Mouse (Mus musculus) megakaryocyte, adult 5-6 weeks (primary cell): ENCODE data around the gene Nos1ap. TPM values are rescaled to one million over a fixed set of nuclear protein-coding genes. Genes with fewer than 3 reads are reported as not detected.

ENCODE experiments used
- ATAC-seq: 2 replicates; pipeline ENCODE4 v1.8.0; 2016; ENCODE audit warnings: mild to moderate bottlenecking, inconsistent platforms; ENCODE audit not compliant: poor library complexity, severe bottlenecking
- total RNA-seq, 2 experiments: library from RNA; stranded (forward) in 1 of 2; stranded (reverse) in 1 of 2; fragments of 153-499, 151-499 nt in 1 of 2; fragments of 221-1000, 200-1000 nt in 1 of 2; gene quantifications; 2 replicates each; pipeline versions ENCODE4 v1.2.3 to v1.2.4; 2015 to 2017

The Nos1ap gene
- total RNA-seq, 2 experiments from 2014 or later = 3.0 to 11.6 TPM

DNA sequence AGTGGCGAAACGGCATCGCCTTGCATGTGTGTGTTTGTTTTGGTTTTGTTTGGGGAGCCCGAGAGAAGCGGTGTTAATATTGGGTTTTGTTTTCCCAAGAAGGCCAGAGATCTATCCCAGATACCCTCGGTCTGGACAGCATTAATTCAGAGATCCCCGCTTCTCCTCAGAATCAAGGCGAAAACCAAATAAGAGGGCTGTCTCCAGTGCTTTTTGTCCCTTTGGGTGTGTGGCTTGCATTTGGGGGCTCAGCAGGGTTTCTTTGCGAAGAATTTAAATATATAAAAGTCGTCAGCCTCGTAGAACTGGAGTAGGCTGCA, 340 bp upstream of the Nos1ap start:
- ATAC-seq = no peak

DNA sequence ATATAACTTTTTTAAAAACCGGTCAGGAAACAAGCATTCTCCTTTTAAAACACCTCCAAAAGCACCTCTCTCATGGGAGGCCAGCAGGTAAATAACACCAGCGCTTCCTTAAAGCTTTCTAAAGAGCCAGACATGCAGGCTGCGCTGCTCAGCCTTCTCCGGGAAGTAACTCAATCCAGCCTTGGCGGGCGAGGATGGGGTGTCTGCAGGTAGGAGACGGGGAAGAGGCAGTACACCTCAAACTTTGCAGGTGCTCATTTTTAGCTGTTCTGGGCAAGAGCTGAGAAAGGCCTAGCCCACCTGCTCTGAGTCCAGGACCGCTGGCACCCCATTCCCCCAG, 812 bp downstream of the Nos1ap start:
- ATAC-seq = 0 out of 2 replicates have a peak, but pooled peaks have one; percentile 17

DNA sequence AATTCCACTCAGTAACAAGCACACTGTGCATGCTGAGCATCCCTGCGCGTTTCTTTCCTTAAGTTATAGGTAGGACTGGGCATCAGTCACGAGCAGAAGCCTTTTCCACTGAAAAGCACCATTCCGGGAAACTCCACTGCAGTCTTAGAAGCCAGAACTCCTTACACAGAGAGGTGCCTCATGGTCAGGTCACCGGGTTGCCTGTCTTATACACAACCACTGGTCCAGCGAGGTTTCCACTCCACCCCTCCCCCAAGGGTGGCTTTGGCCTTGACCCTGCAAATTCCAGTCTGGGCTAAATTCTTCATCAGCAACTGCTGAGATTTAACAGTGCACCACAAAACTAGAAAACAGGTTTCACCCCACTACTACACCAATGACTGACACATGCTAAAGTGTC, 1.3 kb downstream of the Nos1ap start:
- no peak for ATAC-seq

DNA sequence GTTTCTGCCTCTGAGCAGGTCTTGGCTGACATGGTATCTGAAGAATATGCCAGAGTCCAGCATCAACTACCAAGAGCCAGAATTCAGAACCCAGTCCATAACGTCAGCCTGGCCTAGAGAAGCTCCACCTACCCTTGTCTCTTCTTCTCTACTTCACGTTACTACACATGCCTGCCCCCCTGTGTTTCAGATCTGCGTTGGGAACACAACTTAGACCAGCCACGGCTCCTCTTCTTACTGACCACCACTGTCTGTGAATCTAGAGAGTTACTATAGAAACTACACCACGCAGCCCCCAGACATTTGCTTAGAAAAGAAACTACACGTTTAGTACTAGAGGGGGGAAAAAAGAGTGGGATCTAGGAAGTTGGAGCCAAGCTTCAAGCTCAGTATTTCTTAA, 2.9 kb downstream of the Nos1ap start:
- no peak for ATAC-seq

DNA sequence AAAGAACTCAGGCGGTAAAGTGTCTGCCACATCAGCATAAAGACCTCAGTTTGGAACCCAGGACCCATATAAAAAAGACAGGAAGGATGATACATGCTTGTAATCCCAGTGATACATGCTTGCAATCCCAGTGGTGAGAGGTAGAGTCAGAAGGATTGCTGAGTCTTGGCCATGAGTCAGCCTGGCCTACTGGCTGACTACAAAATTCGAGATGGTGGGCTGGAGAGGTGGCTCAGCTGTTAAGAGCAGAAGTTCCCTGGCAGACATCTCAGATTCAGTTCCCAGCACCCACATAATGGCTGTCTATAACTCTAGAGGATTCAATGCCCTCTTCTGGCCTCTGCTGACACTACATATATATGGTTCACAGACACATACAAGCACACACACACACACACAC, 5.7 kb downstream of the Nos1ap start:
- no peak for ATAC-seq

DNA sequence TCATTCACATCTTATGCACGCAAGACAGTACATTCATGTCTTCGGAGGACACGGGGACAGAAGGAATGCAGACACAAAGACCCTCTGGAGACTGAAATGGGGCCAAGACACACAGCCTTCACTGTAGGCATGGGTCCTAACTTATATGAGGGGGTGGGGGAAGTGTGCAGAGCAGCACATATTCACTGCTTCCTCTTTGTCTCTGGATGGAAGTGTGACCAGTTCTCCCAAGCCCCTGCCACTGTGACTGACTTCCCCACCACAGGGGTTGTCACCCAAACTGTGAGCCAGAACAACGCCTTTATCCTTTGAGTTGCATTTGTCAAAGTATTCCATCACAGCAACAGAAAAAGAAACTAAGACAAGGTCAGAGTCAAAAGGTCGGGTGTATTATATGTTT, 7.3 kb downstream of the Nos1ap start:
- ATAC-seq = peak; percentile 96

DNA sequence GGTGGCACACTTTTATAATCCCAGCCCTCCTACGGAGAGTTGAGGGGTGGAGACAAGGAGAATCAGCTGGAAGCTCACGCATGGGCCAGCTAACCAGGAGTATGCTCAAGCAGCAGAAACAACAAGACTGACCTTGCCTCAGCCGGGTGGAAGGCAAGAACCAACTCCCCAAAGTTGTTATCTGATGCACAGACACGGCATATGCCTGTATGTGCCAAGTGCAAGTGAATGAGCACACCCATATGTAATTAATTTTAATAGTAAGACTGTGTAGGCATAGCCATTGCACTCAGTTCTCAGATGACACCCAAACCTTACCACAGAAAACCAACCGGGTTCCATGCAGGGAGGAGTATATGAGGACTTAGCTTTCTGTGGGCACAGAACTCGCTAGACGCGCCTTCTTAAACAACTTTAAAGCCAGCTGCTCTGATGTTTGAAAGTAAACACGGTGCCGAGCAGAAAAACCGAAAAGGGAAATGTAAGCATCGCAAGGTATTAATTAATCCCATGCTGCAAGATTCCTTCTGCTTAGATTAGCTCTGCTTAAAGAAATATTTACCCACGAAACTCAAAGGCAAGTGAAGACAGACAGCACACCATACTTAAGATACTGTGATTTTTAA, 9.1 kb downstream of the Nos1ap start:
- ATAC-seq = no peak

DNA sequence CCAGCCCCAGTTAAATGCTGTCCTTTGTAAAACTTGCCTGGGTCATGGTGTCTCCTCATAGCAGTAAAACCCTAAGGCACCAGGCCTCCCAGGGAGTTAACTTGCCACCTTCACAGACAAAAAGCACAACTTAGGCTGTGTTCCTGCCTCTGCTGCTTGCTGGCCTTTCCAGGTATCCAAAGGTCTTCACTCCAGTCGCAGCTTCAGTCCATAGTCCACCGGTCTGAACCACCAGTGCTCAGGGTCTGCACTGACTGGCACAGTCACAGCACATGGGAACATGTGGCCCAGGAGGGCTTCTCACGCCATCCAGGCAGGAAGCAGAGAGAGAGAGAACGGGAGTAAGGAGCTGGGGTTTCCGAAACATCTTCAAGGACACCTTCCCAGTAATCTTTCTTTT, 10.2 kb downstream of the Nos1ap start:
- no peak for ATAC-seq

DNA sequence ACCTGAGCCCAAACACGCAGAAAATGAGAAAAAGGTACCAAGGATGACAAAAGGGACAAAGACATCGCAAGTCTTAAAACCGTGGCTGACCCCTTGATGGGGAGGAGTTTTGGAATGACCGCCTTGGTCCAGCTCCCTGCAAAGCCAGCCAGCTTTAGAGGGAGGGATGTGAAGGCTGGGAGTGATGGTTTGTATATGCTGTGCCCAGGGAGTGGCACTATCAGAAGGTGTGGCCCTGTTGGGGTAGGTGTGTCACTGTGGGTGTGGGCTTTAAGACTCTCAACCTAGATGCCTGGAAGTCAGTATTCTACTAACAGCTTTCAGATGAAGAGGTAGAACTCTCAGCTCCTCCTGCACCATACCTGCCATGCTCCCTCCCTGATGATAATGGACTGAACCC, 10.6 kb downstream of the Nos1ap start:
- no peak for ATAC-seq

DNA sequence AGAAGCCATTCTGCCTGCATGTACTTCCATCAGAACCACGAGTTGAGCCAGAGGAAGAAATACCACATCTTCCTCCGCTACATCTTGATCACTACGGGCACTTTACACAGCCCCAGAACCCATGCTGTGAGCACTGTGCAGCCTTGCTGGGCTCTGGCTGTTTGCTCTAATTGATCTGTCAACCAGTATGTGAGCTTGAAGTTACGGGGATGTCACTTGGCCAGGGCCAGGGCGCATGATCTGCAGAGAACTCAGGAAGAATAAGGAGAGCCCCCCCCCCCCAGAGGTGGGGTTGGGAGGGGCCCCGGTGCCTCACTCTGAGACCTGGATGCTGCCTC, 13.0 kb downstream of the Nos1ap start:
- peak; percentile 43 for ATAC-seq

DNA sequence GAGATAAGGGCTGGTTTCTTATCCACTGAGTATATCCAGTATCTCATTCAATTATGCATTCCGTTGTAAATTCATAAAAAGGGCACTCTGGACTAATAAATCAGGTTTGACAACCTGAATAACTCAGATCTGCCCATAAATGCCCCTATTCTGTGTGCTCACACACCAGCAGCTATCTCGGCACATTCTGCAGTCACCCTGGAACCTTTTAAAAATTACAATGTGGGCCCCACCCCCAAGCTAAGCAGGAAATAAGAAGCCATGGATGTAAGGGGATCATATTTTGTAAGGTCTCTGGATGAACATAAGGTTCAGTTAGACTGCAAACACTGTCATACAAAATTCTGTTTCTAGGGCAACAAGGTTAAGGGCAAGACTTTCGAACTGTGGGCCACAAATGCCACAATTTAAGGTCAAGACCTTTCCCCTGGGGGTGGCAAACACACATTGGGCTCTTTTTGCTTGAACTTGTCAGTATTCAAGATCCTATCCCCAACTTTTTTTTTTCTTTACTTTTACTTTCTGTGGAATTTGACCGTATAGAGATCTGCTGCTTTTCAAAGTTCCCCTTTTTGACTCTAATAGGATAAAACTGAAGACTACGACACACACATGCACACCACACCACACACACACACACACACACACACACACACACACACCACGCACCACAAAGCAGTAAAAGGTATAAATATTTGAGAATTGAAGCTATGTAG, 13.5 kb downstream of the Nos1ap start:
- peak; percentile 68 for ATAC-seq

DNA sequence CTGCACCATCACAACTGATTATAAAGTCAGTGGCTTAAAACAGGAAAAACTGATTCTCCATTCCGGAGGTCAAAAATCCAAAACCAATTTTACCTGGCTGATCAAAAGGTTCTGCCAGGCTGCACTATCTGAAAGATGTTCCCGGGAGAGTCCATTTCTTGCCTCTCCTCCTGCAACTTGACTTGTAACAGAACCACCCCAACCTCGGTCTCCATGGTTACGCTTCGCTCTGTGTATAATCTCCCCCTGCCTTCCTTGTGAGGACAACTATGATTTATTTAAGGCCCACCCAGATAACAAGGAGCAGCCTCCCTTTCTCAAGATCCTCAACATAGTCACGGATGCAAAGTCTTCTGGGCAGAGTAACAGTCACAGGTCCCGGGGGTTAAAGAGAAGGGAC, 16.5 kb downstream of the Nos1ap start:
- no peak for ATAC-seq

DNA sequence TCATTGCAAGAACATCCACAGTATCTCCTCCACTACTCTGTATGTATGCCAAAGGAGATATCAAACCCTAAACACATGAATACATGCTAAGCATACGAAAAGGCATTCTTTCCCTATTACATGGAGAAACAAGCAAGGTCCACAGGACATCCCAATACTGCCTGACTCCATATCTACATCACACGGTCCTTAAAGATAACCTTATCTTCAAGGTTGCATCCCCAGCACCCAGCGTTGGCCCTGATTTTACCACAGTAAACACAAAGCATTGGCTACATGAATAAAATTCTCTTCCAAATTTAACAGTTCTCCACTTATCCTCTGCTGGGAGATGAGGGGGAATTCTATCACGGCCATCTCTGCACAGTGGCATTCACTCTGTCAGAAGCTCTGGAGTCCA, 22.7 kb downstream of the Nos1ap start:
- no peak for ATAC-seq

DNA sequence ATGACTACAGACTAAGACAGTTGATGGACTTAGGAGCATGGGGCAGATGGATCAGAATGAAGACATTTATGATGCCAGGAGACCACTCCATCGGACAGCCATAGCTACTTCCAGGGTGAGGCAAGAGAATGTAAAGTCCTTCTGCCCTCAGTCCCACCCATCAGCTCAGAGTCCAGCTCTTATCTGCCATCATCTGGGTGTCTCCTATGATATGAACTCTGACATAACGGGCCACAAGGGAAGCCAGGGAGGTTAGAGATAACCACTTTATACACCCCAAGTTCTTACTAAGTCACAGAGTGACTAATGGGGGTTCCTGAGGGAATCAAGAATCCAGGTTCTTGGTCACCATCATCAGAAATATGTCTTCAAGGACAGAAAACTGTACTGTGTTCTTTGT, 23.1 kb downstream of the Nos1ap start:
- ATAC-seq = no peak

DNA sequence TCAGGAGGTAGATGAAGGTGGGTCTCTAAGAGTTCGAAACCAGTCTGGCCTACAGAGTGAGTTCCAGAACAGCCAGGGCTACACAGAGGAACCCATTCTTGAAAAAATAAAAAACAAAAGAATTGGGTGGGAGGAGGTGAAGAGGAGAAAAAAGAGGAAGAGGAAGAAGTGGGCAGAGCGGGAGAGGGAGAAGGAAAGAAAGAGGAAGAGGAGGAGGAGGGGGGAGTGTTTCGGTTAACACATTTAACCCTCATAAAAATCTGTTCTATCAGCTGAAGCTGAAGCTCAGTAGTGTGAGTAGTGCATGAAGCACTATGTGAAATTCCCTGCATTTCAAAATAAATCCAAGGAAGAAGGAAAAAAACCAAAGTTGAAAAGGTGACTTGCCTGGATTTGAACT, 24.7 kb downstream of the Nos1ap start:
- ATAC-seq = peak; percentile 85

DNA sequence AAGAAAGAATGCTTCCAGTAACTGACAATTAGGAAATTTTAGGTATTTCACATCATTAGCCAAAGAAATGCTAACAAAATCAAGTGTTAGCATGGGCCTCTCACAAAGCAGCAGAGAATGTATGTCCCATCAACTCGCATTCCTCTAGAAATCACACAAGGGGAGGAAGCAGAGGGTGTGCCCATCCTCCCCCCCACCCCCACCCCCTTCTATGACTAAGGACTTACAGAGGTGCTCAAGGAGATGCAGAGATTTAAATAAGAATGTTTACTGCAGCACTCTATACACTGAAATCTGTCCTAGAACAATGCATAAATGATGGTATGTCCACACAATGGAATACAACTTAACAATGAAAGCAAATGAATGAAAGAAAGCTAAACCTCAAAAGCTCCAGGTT, 27.2 kb downstream of the Nos1ap start:
- no peak for ATAC-seq

DNA sequence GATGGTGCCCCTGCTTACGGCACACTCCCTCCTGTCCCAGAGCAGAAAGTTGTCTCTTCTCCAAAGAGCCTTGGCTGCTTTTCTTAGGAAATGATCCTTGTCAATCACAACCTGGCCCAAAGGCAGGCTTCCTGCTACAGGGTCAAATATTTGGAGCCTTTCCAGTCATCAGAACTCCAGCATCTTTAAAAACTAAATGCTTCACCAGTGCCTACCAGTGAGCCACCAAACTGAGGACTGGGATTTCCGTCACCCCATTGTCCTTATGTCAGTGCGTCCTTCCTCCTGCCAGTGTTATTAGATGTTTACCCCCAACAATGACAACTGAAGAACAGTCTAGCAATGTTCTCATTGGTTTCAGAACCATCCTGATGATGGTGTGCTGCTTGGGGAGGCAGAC, 28.9 kb downstream of the Nos1ap start:
- ATAC-seq = no peak

DNA sequence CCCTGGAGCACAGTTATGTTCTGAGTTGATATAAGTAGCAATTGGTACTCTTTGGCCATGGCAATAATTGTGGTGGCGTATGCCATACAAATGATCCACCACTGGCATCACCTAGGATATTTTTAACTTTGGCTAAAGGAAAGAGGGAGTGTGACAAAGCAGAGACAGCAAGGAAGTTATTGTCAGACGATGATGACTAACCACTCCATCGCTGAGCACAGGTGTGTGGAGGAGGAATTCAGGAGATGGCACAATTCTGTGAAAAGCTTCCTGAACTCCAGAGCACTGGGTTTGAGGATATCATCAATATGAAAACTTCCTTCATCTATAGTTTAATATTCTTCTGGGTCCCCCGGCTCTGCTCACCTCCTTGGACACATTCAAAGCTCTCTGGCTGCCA, 31.7 kb downstream of the Nos1ap start:
- ATAC-seq = no peak

DNA sequence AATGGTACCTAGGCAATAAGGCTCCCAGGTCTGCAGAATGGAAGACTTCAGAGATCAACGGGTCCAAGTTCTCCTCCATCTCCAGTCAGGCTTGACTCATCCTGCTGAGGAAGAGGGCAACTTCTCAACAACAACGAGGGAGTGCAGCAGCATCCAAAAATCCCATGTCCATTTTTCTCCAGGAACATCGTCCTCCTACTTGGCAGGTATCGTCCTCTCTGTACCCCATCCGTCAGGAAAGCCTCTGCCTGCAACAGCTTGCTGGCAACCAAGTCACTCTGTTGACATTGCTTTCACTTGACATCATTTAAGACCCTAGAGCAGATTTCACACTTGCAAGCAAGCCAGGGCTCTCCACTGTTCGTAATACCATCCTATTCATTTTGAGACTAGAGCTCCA, 33.0 kb downstream of the Nos1ap start:
- no peak for ATAC-seq

DNA sequence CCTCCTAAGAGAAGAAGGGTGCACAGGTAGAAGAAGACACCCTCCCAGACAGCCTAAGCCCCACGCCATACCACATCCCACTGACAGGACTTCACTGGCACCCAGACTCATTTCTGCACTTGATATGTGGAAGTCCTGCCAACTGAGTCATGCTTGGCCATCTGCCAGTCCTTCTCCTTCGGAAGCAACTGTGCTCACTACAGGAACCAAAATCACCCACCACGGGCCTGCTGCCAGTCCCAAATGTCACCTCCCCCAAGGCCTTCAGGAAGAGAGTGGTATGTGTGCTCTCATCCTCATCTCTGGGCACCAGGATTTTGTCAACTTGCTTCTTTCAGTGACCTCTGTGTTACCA, 34.7 kb downstream of the Nos1ap start:
- ATAC-seq = peak; percentile 88

DNA sequence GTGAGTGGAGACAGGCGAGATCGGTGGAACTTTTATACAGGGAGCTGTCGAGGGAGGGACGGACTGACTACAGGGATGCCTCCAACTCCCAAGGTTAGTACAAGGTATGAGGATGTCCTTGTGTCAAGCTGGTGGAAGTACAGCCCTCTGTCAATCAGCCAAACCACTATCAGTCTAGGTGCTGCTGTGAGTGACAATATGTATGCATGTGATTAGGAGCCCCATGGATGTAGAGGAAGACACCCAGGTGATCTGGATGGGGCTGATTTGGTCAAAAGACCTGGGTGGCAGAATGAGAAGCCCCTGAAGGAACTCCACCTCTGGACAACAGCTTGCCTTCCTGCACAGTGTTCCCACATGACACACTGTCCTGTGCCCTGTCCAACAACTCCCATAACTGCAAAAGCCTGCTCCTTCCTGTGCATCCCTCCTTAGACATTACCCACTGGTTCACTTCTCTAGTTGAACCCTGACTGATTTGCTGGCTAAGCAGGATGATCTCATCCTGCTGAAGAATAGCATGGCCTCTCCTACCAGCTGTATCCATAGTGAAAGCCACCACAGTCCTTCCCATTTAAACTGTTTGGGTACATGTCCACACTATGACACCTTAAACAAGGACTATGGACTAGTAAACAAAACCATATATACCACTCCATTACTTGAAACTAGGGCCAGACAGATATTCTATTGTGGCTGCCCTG, 35.3 kb downstream of the Nos1ap start:
- no peak for ATAC-seq

DNA sequence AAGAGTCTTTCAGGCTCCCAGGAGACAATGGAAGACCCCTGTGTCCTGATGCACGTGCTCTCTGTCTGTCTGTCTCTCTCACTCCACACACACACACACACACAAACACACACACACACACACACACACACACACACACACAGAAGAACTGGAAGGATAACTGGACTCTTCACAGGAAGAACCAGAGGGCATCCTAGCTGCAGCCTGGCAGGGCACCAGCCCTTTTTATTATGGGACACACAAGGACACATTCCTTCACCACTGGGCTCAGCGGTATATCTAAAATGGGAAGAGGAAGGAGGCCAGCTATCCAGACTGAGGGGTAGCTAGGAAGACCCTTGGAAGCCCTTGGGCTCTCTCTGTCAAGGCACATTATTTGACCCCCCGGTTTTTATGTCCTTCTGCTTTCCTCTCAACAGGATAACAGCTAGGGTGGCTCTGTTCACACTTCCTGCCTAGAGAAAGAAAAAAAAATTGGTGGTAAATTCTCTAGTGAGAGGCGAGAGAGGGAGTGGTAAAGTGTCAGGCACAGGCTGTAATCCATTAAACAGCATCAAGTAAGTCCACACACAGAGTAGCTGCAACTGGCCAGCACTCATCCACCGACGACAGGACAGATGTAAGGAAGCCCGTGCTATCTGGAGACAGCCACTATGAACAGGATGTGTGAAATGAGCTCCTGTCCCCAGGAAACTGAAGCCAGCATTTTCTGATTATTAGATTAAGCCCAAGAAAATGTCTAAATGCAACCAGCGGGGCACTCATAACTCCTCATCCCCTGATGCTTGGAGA, 38.8 kb downstream of the Nos1ap start:
- no peak; the same call in 1 of the 2 replicates for ATAC-seq
